ENCODE assay signal across 8 mouse cellular contexts in the genomic region with DNA sequence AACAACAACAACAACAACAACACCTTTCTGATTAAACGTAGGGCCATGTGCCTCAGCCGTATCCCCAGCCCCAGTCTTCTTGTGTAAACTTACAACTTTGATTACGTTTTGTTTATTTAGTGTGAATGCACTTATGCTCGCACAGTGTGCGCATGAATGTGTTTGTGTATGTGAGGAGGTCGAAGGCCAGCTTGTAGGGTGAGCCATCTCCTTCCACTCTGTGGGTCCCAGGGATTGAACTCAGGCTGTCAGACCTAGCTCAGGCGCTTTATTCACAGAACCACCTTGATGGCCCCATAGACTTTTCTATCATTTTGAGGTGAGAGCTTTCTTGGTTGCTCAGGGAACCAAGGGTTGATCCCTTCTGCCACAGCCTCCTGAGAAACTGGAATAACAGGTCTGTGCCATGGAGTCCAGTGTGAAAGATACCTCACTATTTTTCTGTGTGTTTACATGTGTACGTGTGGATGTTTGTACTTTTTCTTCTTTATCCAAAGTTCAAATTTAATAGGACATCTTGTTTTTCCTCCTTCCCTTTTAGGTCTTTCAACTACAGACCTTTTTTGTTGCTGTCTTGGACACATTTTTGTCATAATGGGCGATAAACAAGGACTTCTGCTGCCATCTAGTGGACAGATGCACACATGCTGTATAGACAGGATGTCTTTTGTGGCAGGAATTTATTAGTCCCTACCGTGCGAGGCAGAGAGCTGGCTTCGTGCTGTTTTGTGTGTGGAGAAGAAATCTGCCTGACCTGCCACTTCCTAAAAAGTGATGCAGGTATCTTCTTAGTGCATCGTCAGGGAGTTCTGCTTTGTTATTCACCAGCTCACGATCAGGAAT. TPM values are rescaled to one million over a fixed set of nuclear protein-coding genes. Genes with fewer than 3 reads are reported as not detected.
DNase-seq lines count a peak whose midpoint lies in the region; ATAC-seq and TF ChIP-seq lines count a peak whose summit lies in the region.

No protein-coding gene starts in this region.

- no peaks in the 10 kb centered on the region for H3K36me3 ChIP-seq in heart, adult 2 months (ENCODE audit: control insufficient read depth, insufficient read depth, low read length)
- H3K36me3 ChIP-seq in limb, embryonic 14.5 days (ENCODE audit: control insufficient read depth, insufficient read depth, low read length) = no peaks in the 10 kb centered on the region
- no peaks in the 10 kb centered on the region for H3K36me3 ChIP-seq in stomach, embryonic 16.5 days (ENCODE audit: control insufficient read depth, insufficient read depth, low read length)

- peak; percentile 94 for TF ChIP-seq CTCF in heart, adult 2 months (IDR thresholded peaks at IDR 0.05)

- intact Hi-C loops in heart, adult 2 months (cut with DNase I) = loop anchor here (1.0 to 5.0 kb wide), 3 partner anchors 44 to 136 kb away; partner anchors contain the start of gene Adcy4

- no peak overlapping the region for H3K4me3 ChIP-seq in heart, adult 2 months
- no peak overlapping the region for H3K4me3 ChIP-seq in limb, embryonic 14.5 days (replicated peaks; ENCODE audit: low read length)
- no peak overlapping the region for H3K4me3 ChIP-seq in stomach, embryonic 16.5 days (replicated peaks; ENCODE audit: low read length)

- no peak for TF ChIP-seq POLR2A in heart, adult 2 months (IDR thresholded peaks at IDR 0.05; ENCODE audit: insufficient read depth, low read depth, low read length)
- TF ChIP-seq POLR2A in limb, embryonic 14.5 days (IDR thresholded peaks at IDR 0.05; ENCODE audit: borderline replicate concordance, extremely low read depth, insufficient read depth, insufficient read length) = no peak

- no peak for TF ChIP-seq EP300 in heart, adult 2 months (IDR thresholded peaks at IDR 0.05; ENCODE audit: insufficient read depth, low read depth, low read length)

- peak; percentile 82 for DNase-seq in A20 (ENCODE audit: low read depth, low spot score)
- peak; percentile 62 to 91 for DNase-seq in adrenal gland, adult (ENCODE audit: inconsistent age in 2 of 2, low spot score in 1 of 2)
- DNase-seq in embryo, embryonic 11 days = peak; percentile 93
- DNase-seq in heart, adult 2 months = peak; percentile 49 to 59
- peak; percentile 67 to 80 for DNase-seq in kidney, adult 8-10 months
- peak; percentile 96 for DNase-seq in limb, embryonic 14.5 days (ENCODE audit: low spot score)
- DNase-seq in naive thymus-derived CD4-positive, alpha-beta T cell, adult 2 months (ENCODE audit: low read depth) = peak; percentile 93

- H3K4me1 ChIP-seq in heart, adult 2 months (ENCODE audit: control insufficient read depth, insufficient read depth, low read length) = no peaks in the 10 kb centered on the region
- H3K4me1 ChIP-seq in limb, embryonic 14.5 days (ENCODE audit: control insufficient read depth, insufficient read depth, low read length) = no peaks in the 10 kb centered on the region
- 0 out of 2 replicates have a peak, but pooled peaks cover 6% of the 10 kb centered on the region for H3K4me1 ChIP-seq in stomach, embryonic 16.5 days (ENCODE audit: control insufficient read depth, insufficient read depth, low read length)

- ATAC-seq in limb, embryonic 14.5 days (ENCODE audit: low FRiP score, low read depth) = peak; percentile 75; the same call in 1 of the 2 replicates
- peak; percentile 82 for ATAC-seq in stomach, embryonic 16.5 days (ENCODE audit: insufficient read depth, low FRiP score)

- WGBS in heart, adult 2 months = 34% methylated on average over 14 of the region's 14 CpGs
- 40% methylated on average over 14 of the region's 14 CpGs for WGBS in limb, embryonic 14.5 days
- WGBS in stomach, embryonic 16.5 days = 16% methylated on average over 14 of the region's 14 CpGs

- H3K79me2 ChIP-seq in heart, adult 2 months (replicated peaks; ENCODE audit: control insufficient read depth, insufficient read depth, low read length) = no peaks in the 10 kb centered on the region

- H3K4me2 ChIP-seq in limb, embryonic 14.5 days (replicated peaks; ENCODE audit: low read depth, low read length, severe bottlenecking) = no peak overlapping the region
- 0 out of 2 replicates have a peak overlapping the region, but pooled peaks have one; percentile 0 for H3K4me2 ChIP-seq in stomach, embryonic 16.5 days (ENCODE audit: low read depth, low read length)

- H3K9ac ChIP-seq in heart, adult 2 months (ENCODE audit: low read depth, low read length) = no peak overlapping the region
- H3K9ac ChIP-seq in limb, embryonic 14.5 days (ENCODE audit: low read depth, low read length, severe bottlenecking) = no peak overlapping the region
- peak overlapping the region; percentile 9; the same call in 1 of the 2 replicates for H3K9ac ChIP-seq in stomach, embryonic 16.5 days (ENCODE audit: low read length)

- no peaks in the 10 kb centered on the region for H3K27me3 ChIP-seq in heart, adult 2 months (ENCODE audit: control insufficient read depth, insufficient read depth, low read length)
- no peaks in the 10 kb centered on the region for H3K27me3 ChIP-seq in limb, embryonic 14.5 days (ENCODE audit: control insufficient read depth, insufficient read depth, low read length)
- no peaks in the 10 kb centered on the region for H3K27me3 ChIP-seq in stomach, embryonic 16.5 days (ENCODE audit: control insufficient read depth, insufficient read depth, low read length)

- no peak overlapping the region for H3K27ac ChIP-seq in heart, adult 2 months
- no peak overlapping the region for H3K27ac ChIP-seq in limb, embryonic 14.5 days (replicated peaks; ENCODE audit: low read depth, low read length)
- H3K27ac ChIP-seq in stomach, embryonic 16.5 days (ENCODE audit: low read length) = peak overlapping the region; percentile 56; the same call in 1 of the 2 replicates

- H3K9me3 ChIP-seq in limb, embryonic 14.5 days (ENCODE audit: control insufficient read depth, low read length) = no peaks in the 10 kb centered on the region
- no peaks in the 10 kb centered on the region for H3K9me3 ChIP-seq in stomach, embryonic 16.5 days (replicated peaks; ENCODE audit: control insufficient read depth, low read length)

RNA-seq across cellular contexts. Expression of gene Sdr39u1, which starts 18.4 kb away (rescaled TPM):
- 100 to 1,000 TPM; 112 to 127 TPM for total RNA-seq in heart, adult 2 months (2021)
- polyA plus RNA-seq in heart, adult 2 months (2012; rRNA removed) = 142 and 156 TPM in 2 replicates
- polyA plus RNA-seq in limb, embryonic 14.5 days (2012; rRNA removed) = 80.2 and 84.4 TPM in 2 replicates
- polyA plus RNA-seq in limb, embryonic 14.5 days (2014; fragmentation: Nextera tagmentation; extraction: Ambion mirVana) = 81.0 and 91.6 TPM in 2 replicates
- 65.5 and 66.5 TPM in 2 replicates for polyA plus RNA-seq in stomach, embryonic 16.5 days (2015; fragmentation: Nextera tagmentation; extraction: Ambion mirVana)

RNA-seq across cellular contexts. Expression of gene Cma1, which starts 26.0 kb away (rescaled TPM):
- 1 to 10 TPM; 1.3 to 1.8 TPM for total RNA-seq in heart, adult 2 months (2021)
- polyA plus RNA-seq in heart, adult 2 months (2012; rRNA removed) = 2.1 and 2.5 TPM in 2 replicates
- 65.4 and 75.4 TPM in 2 replicates for polyA plus RNA-seq in limb, embryonic 14.5 days (2012; rRNA removed)
- polyA plus RNA-seq in limb, embryonic 14.5 days (2014; fragmentation: Nextera tagmentation; extraction: Ambion mirVana) = 127 and 211 TPM in 2 replicates
- polyA plus RNA-seq in stomach, embryonic 16.5 days (2015; fragmentation: Nextera tagmentation; extraction: Ambion mirVana) = 18.9 and 33.3 TPM in 2 replicates

RNA-seq across cellular contexts. Expression of gene Cma2, which starts 32.3 kb away (rescaled TPM):
- not detected for total RNA-seq in heart, adult 2 months (2021)
- not detected in 2 replicates for polyA plus RNA-seq in heart, adult 2 months (2012; rRNA removed)
- 0.39 TPM in 1 of 2 replicates, not detected in the other for polyA plus RNA-seq in limb, embryonic 14.5 days (2012; rRNA removed)
- 0.23 and 0.50 TPM in 2 replicates for polyA plus RNA-seq in limb, embryonic 14.5 days (2014; fragmentation: Nextera tagmentation; extraction: Ambion mirVana)
- polyA plus RNA-seq in stomach, embryonic 16.5 days (2015; fragmentation: Nextera tagmentation; extraction: Ambion mirVana) = not detected in 2 replicates

RNA-seq across cellular contexts. Expression of gene Khnyn, which starts 33.7 kb away (rescaled TPM):
- total RNA-seq in heart, adult 2 months (2021) = 10 to 100 TPM in 1 of 2 experiments, 1 to 10 TPM in 1; 8.8 to 11.6 TPM
- 9.3 and 13.3 TPM in 2 replicates for polyA plus RNA-seq in heart, adult 2 months (2012; rRNA removed)
- 28.3 and 29.5 TPM in 2 replicates for polyA plus RNA-seq in limb, embryonic 14.5 days (2012; rRNA removed)
- polyA plus RNA-seq in limb, embryonic 14.5 days (2014; fragmentation: Nextera tagmentation; extraction: Ambion mirVana) = 10.2 and 12.2 TPM in 2 replicates
- polyA plus RNA-seq in stomach, embryonic 16.5 days (2015; fragmentation: Nextera tagmentation; extraction: Ambion mirVana) = 18.5 and 21.7 TPM in 2 replicates

RNA-seq across cellular contexts. Expression of gene Cbln3, which starts 34.3 kb away (rescaled TPM):
- total RNA-seq in heart, adult 2 months (2021) = under 1 TPM in 1 of 2 experiments, not detected in 1; 0.18 TPM
- 0.06 TPM in 2 replicates for polyA plus RNA-seq in heart, adult 2 months (2012; rRNA removed)
- 1.0 and 1.3 TPM in 2 replicates for polyA plus RNA-seq in limb, embryonic 14.5 days (2012; rRNA removed)
- polyA plus RNA-seq in limb, embryonic 14.5 days (2014; fragmentation: Nextera tagmentation; extraction: Ambion mirVana) = 0.25 and 0.54 TPM in 2 replicates
- 0.45 and 0.66 TPM in 2 replicates for polyA plus RNA-seq in stomach, embryonic 16.5 days (2015; fragmentation: Nextera tagmentation; extraction: Ambion mirVana)
